Mouse (Mus musculus): ENCODE data around the gene Tmem50b. TPM values are rescaled to one million over a fixed set of nuclear protein-coding genes. Genes with fewer than 3 reads are reported as not detected.
A peak's percentile ranks its signal among the peaks of the same experiment; 100 is the strongest.
"Not testable (repeated sequence)": the region's sequence is repeated elsewhere in the genome, so short reads cannot be mapped to it uniquely, and the experiment has no call there.

Tmem50b gene
- 10 to 100 TPM; 54.7 to 60.2 TPM for total RNA-seq (2021)
- long read RNA-seq, experiment 1, transcript Tmem50b-201 (7 exons, 2,347 nt): major isoform, 49 of 63 reads
- long read RNA-seq, experiment 1, partial matches to known transcripts: 3 of 63 reads
- long read RNA-seq, experiment 1, other reads (novel, unspliced or antisense): 11 of 63 reads
- long read RNA-seq, experiment 2, transcript Tmem50b-201 (7 exons, 2,347 nt): major isoform, 19 of 22 reads
- long read RNA-seq, experiment 2, partial matches to known transcripts: 0 of 22 reads
- long read RNA-seq, experiment 2, other reads (novel, unspliced or antisense): 3 of 22 reads

- DNase-seq: peak; percentile 99 to 100
Observed at GRCm38 (mm10) chr16:91597672-91598010, at the start of gene Tmem50b. Gene Tmem50b, minus strand, starts transcription at chr16:91597800.

GRCm38 (mm10) chr16:91646681-91647419, 49.2 kb upstream of the Tmem50b start, which contains the start of gene Gart:
Gene Gart, minus strand, starts transcription at chr16:91646952.
- DNase-seq: peak; percentile 97 to 99

- peak in 1 of 2 experiments; percentile 31 for DNase-seq
Observed at GRCm38 (mm10) chr16:91645995-91646602, 48.5 kb upstream of the Tmem50b start.

GRCm38 (mm10) chr16:91645420-91645819, 47.8 kb upstream of the Tmem50b start:
- DNase-seq: not testable (repeated sequence)

GRCm38 (mm10) chr16:91644901-91645300, 47.3 kb upstream of the Tmem50b start:
- no peak for DNase-seq

GRCm38 (mm10) chr16:91640171-91640570, 42.6 kb upstream of the Tmem50b start:
- no peak for DNase-seq

- DNase-seq: no peak
Observed at GRCm38 (mm10) chr16:91639636-91640035, 42.0 kb upstream of the Tmem50b start.

GRCm38 (mm10) chr16:91639161-91639560, 41.6 kb upstream of the Tmem50b start:
- peak; percentile 74 to 80 for DNase-seq

- no peak for DNase-seq
Observed at GRCm38 (mm10) chr16:91633641-91634040, 36.0 kb upstream of the Tmem50b start.

- DNase-seq: no peak
Observed at GRCm38 (mm10) chr16:91632940-91633339, 35.3 kb upstream of the Tmem50b start.

- DNase-seq: peak; percentile 82 to 85
Observed at GRCm38 (mm10) chr16:91632439-91632838, 34.8 kb upstream of the Tmem50b start.

- no peak for DNase-seq
Observed at GRCm38 (mm10) chr16:91630584-91630983, 33.0 kb upstream of the Tmem50b start.

GRCm38 (mm10) chr16:91629749-91630148, 32.1 kb upstream of the Tmem50b start:
- no peak for DNase-seq

GRCm38 (mm10) chr16:91628673-91629072, 31.1 kb upstream of the Tmem50b start:
- no peak for DNase-seq

GRCm38 (mm10) chr16:91627831-91628230, 30.2 kb upstream of the Tmem50b start:
- DNase-seq: no peak

- DNase-seq: no peak
Observed at GRCm38 (mm10) chr16:91623074-91623473, 25.5 kb upstream of the Tmem50b start.

- no peak for DNase-seq
Observed at GRCm38 (mm10) chr16:91620991-91621390, 23.4 kb upstream of the Tmem50b start.

GRCm38 (mm10) chr16:91620185-91620584, 22.6 kb upstream of the Tmem50b start:
- no peak for DNase-seq

GRCm38 (mm10) chr16:91618511-91619501, 21.2 kb upstream of the Tmem50b start, which contains the start of gene Dnajc28:
Gene Dnajc28, minus strand, starts transcription at chr16:91619026.
- DNase-seq: peak; percentile 85 to 91

- no peak for DNase-seq
Observed at GRCm38 (mm10) chr16:91614552-91614951, 17.0 kb upstream of the Tmem50b start.

- DNase-seq: peak; percentile 53 to 60
Observed at GRCm38 (mm10) chr16:91612525-91612924, 14.9 kb upstream of the Tmem50b start.

- no peak for DNase-seq
Observed at GRCm38 (mm10) chr16:91611248-91611647, 13.6 kb upstream of the Tmem50b start.

Data from adrenal gland, postnatal 36 days (tissue).